Mouse (Mus musculus): ENCODE measurements around the gene Fam19a5. TPM values are rescaled to one million over a fixed set of nuclear protein-coding genes. Genes with fewer than 3 reads are reported as not detected.

Gene Fam19a5
- polyA plus RNA-seq, 1 experiment = not detected

DNA sequence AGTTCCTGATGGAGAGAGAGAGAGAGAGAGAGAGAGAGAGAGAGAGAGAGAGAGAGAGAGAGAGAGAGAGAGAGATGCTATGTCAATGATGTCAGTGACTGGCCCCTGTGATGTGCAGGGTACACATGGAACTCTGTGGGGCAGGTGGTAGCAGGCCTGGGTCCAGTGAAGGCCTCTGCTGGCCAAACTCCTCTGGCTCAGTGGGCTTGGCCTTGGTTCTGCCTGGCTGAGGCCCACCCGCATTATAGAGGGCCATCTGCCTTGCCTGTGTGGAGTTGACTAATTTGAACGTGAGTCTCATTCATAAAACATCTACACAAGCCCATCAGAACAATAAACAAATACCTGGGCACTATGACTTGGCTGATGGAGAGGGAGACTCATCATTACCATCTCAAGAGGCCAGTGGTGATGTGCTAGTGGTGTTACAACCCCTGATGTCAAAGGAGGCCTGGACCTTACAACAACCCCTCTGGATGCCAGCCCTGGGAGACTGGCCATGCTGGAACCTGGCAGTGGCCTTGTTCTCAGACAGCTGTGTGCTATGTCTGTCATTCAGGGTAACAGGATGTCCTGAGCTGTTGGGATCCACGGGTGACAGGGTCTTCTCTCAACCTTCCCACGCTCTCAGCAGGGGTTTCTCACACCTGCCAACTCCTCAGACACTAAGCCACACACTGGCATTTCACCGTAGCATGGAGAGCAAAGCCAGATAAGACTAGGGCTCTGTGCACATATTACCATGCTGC lies 102.4 kb downstream of the Fam19a5 start:
- no peaks in the 10 kb centered on the region for H3K36me3 ChIP-seq (ENCODE audit: control insufficient read depth)
- H3K4me1 ChIP-seq (ENCODE audit: control insufficient read depth) = no peaks in the 10 kb centered on the region
- H3K27me3 ChIP-seq (ENCODE audit: control insufficient read depth) = no peaks in the 10 kb centered on the region
- H3K4me3 ChIP-seq (replicated peaks) = no peak overlapping the region
- peaks cover 12% of the 10 kb centered on the region for H3K9me3 ChIP-seq (ENCODE audit: control insufficient read depth, low read length)
- TF ChIP-seq TAL1 (IDR thresholded peaks at IDR 0.05; ENCODE audit: low read length) (no peak), GATA1 (IDR thresholded peaks at IDR 0.05; ENCODE audit: low read length) (no peak)

DNA sequence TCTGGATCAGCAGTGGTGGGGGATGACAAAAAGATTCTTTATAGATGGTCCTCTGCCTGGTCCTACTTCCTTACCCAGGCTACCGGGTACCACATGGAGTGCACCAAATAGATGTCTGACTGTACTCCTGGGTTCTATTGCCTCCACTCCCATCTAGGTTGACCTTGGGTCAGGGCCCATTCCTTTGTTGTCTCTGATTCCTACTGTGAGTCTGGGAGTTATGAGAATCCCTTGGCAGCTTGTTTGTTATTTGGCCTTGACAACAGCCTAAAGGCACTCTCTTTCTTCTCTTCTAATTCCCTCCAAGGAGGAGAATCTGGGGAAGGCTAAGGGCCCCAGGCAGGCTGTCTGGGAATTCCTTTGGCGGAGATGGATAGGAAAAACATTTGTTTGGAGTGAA lies 105.6 kb downstream of the Fam19a5 start:
- Histone ChIP-seq H3K36me3 (ENCODE audit: control insufficient read depth) (no peaks in the 10 kb centered on the region), H3K4me1 (ENCODE audit: control insufficient read depth) (no peaks in the 10 kb centered on the region), H3K27me3 (ENCODE audit: control insufficient read depth) (no peaks in the 10 kb centered on the region), H3K9me3 (ENCODE audit: control insufficient read depth, low read length) (peaks cover 31% of the 10 kb centered on the region), H3K4me3 (replicated peaks) (no peak overlapping the region)
- no peak for TF ChIP-seq GATA1 (IDR thresholded peaks at IDR 0.05; ENCODE audit: low read length)
- TF ChIP-seq TAL1 (IDR thresholded peaks at IDR 0.05; ENCODE audit: low read length) = no peak

DNA sequence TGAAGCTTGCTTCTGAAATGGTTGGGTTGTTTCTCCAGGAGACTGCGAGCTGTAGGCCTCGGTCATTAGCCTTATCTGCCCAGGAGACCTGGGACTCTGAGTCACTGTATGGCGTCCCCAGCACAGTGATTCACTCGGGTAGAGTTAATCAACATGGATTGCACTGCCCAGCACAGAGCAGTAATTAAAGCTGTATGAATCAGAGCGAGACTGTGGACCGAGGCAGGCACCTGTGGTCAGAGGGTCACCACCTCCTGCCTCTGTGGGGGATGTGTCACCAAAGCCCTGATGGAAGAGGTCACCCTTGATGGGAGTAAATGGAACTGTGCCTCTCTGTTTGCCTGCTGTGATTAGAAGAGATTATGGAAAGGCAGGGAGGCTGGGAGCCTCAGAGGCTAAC lies 110.5 kb downstream of the Fam19a5 start:
- peaks cover 57% of the 10 kb centered on the region for H3K9me3 ChIP-seq (ENCODE audit: control insufficient read depth, low read length)
- no peaks in the 10 kb centered on the region for H3K27me3 ChIP-seq (ENCODE audit: control insufficient read depth)
- TF ChIP-seq GATA1 (IDR thresholded peaks at IDR 0.05; ENCODE audit: low read length) = no peak
- TF ChIP-seq TAL1 (IDR thresholded peaks at IDR 0.05; ENCODE audit: low read length) = no peak
- H3K4me1 ChIP-seq (ENCODE audit: control insufficient read depth) = no peaks in the 10 kb centered on the region
- H3K4me3 ChIP-seq (replicated peaks) = no peak overlapping the region
- H3K36me3 ChIP-seq (ENCODE audit: control insufficient read depth) = no peaks in the 10 kb centered on the region

DNA sequence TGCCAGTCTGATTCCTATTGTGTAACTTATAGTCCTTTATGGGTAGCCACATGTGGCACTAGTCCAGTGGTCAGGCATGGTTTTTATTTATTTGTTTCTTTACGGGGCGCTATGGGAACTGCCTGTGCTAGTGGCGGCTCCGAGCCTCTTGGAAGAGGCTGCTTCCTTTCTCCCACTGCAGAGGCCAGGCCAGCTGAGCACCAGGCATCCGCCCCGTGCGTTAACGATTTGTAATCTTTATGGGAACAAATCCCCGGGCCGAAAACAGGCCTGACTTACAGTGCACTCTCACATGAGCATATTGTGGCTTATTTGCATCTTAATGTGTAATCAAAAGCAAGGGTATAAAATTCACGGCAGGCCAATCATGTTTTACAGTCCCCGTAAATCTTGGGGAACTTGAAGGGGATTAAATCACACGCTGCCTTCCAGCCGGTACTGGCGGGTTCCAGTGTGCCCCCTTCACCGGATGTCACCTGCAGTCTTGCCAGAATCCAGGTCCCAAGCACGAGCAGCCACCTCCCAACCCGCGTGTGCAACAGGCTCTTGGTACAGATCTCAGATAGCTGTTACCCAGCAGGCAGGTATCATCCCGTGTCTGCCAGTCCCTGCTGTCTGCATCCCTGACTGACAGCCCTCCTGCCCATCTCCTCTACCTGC lies 112.5 kb downstream of the Fam19a5 start:
- H3K4me1 ChIP-seq (ENCODE audit: control insufficient read depth) = no peaks in the 10 kb centered on the region
- H3K36me3 ChIP-seq (ENCODE audit: control insufficient read depth) = no peaks in the 10 kb centered on the region
- H3K9me3 ChIP-seq (ENCODE audit: control insufficient read depth, low read length) = peaks cover 71% of the 10 kb centered on the region
- no peak overlapping the region for H3K4me3 ChIP-seq (replicated peaks)
- no peaks in the 10 kb centered on the region for H3K27me3 ChIP-seq (ENCODE audit: control insufficient read depth)
- TF ChIP-seq GATA1 (IDR thresholded peaks at IDR 0.05; ENCODE audit: low read length) (no peak), TAL1 (IDR thresholded peaks at IDR 0.05; ENCODE audit: low read length) (no peak)

DNA sequence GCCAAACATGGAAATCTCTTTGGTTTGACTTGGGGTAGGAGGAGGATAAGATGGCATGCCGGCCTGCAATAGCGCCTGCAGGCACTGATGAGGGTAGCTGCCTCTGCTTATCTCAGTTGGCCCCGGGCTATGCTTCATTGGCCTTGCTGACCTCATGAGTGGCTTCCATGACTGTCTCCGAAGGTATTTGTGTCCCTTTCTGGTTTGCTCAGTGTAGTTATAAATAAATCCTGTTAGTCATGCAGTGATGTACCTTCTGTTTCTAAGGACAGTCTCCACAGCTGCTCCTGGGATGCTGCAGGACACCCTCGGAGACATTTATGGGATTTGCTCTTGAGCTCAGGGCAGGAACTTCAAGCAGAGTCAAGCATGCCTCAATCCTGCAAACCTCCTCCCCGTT lies 115.6 kb downstream of the Fam19a5 start:
- Histone ChIP-seq H3K36me3 (ENCODE audit: control insufficient read depth) (no peaks in the 10 kb centered on the region), H3K4me1 (ENCODE audit: control insufficient read depth) (no peaks in the 10 kb centered on the region), H3K9me3 (ENCODE audit: control insufficient read depth, low read length) (peaks cover 83% of the 10 kb centered on the region), H3K27me3 (ENCODE audit: control insufficient read depth) (no peaks in the 10 kb centered on the region), H3K4me3 (replicated peaks) (no peak overlapping the region)
- TF ChIP-seq GATA1 (IDR thresholded peaks at IDR 0.05; ENCODE audit: low read length) (no peak), TAL1 (IDR thresholded peaks at IDR 0.05; ENCODE audit: low read length) (no peak)

DNA sequence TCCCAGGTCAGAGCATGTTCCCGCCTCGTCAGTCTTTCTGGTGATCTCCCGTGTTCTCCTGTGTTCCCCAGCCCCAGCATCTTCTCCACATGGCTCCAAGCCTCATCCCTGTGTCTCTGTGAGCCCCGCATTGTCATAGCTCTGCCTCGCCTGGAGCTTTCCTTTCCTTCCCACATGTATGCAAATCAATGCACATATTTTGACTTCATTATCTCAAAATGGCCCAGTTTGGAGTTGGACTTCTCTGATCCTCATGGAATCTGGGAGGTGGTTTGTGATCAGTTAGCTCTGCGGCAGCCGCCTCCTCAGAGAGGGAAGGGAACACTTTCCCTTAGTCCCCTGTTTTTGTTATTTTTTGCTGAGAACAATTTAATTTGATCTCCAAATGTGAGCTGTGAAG lies 117.9 kb downstream of the Fam19a5 start:
- Histone ChIP-seq H3K27me3 (ENCODE audit: control insufficient read depth) (no peaks in the 10 kb centered on the region), H3K4me3 (replicated peaks) (no peak overlapping the region), H3K9me3 (ENCODE audit: control insufficient read depth, low read length) (peaks cover 82% of the 10 kb centered on the region), H3K36me3 (ENCODE audit: control insufficient read depth) (no peaks in the 10 kb centered on the region), H3K4me1 (ENCODE audit: control insufficient read depth) (no peaks in the 10 kb centered on the region)
- TF ChIP-seq TAL1 (IDR thresholded peaks at IDR 0.05; ENCODE audit: low read length) (no peak), GATA1 (IDR thresholded peaks at IDR 0.05; ENCODE audit: low read length) (no peak)

DNA sequence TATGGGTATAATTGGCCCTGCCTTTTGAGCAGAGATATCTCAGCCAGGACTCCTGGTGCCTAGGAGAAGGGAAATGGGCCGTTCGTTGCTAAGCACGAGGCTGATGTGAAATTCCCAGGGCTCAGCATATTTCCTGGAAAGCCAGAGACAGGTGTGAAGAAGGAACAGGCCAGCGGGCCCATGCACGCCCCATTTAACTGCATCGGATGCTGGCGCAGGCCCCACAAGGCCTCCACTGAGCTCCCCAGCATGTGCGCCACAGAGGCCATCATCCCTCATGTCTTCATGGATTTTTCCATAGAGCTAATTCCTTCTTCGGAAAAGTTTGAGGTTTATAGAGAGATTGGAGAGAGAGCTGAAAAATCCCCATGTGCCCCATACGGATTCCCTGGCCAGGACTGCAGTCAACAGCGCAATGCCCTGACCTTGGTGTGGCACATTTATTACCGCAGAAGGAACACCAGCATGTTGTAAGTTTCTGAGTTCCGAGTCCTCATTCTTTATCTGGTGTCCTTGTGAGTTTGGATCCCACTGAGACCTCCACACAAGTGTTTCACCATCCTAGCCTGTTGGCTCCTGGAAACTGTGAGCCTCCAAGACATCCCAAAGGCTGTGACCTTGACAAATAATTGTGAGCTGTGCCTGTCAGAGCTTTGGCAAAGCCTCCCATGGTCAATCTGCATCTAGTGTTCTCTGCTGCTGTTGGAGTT lies 122.1 kb downstream of the Fam19a5 start:
- TF ChIP-seq TAL1 (IDR thresholded peaks at IDR 0.05; ENCODE audit: low read length) (no peak), GATA1 (IDR thresholded peaks at IDR 0.05; ENCODE audit: low read length) (no peak)

DNA sequence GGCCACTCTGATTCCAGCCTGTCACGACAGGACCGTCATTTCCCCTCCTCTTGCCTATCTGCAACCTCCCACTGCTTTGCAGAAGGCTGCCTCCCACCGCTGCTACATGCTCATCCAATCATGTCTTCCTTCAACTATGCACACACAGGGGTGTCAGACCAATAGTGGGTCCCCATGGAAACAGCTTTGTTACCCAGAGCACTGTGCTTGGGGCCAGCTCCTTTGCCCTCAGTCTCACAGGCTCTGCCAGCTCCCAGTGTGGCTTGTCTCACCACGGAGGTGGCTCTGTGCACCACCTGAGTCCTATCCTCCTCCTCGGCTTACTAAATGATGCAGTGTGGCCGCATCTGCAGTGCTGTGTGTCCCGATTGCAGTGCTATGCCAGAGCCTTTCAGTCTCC lies 123.3 kb downstream of the Fam19a5 start:
- H3K36me3 ChIP-seq (ENCODE audit: control insufficient read depth) = no peaks in the 10 kb centered on the region
- peaks cover 88% of the 10 kb centered on the region for H3K9me3 ChIP-seq (ENCODE audit: control insufficient read depth, low read length)
- H3K27me3 ChIP-seq (ENCODE audit: control insufficient read depth) = no peaks in the 10 kb centered on the region
- H3K4me3 ChIP-seq (replicated peaks) = no peak overlapping the region
- no peaks in the 10 kb centered on the region for H3K4me1 ChIP-seq (ENCODE audit: control insufficient read depth)
- TF ChIP-seq GATA1 (IDR thresholded peaks at IDR 0.05; ENCODE audit: low read length) (no peak), TAL1 (IDR thresholded peaks at IDR 0.05; ENCODE audit: low read length) (no peak)

More for the DNA sequence above, 122.1 kb downstream of the Fam19a5 start:
- Histone ChIP-seq H3K27me3 (ENCODE audit: control insufficient read depth) (no peaks in the 10 kb centered on the region), H3K4me3 (replicated peaks) (no peak overlapping the region), H3K4me1 (ENCODE audit: control insufficient read depth) (no peaks in the 10 kb centered on the region), H3K9me3 (ENCODE audit: control insufficient read depth, low read length) (peaks cover 90% of the 10 kb centered on the region), H3K36me3 (ENCODE audit: control insufficient read depth) (no peaks in the 10 kb centered on the region)

DNA sequence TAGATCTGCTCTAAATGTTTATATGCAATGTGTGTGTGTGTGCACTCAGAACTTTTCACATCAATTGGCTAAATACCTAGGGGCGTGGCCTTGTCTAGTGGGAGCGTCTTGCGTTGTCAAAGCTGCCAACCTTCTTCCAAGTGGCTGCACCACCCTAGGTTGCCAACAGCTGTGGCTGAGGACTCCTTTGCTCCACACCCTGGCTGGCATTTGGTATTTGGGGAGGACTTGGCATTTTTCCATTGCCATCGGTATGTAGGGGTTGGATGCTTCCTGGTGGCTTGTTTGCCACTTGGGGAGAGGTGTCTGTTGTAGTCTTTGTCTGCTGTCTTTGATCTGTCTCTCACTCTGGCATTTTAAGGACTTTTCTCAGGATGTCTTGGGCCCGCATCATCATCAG lies 124.0 kb downstream of the Fam19a5 start:
- H3K4me1 ChIP-seq (ENCODE audit: control insufficient read depth) = no peaks in the 10 kb centered on the region
- TF ChIP-seq TAL1 (IDR thresholded peaks at IDR 0.05; ENCODE audit: low read length) = no peak
- TF ChIP-seq GATA1 (IDR thresholded peaks at IDR 0.05; ENCODE audit: low read length) = no peak
- H3K4me3 ChIP-seq (replicated peaks) = no peak overlapping the region
- no peaks in the 10 kb centered on the region for H3K36me3 ChIP-seq (ENCODE audit: control insufficient read depth)
- H3K9me3 ChIP-seq (ENCODE audit: control insufficient read depth, low read length) = peaks cover 83% of the 10 kb centered on the region
- no peaks in the 10 kb centered on the region for H3K27me3 ChIP-seq (ENCODE audit: control insufficient read depth)

Measured in erythroblast, embryonic 14.5 days (primary cell).